Mouse (Mus musculus) heart, postnatal 0 days (tissue): ENCODE measurements at regions not wholly inside any gene's neighbourhood (a gene's known extent, or its start where the extent isn't known, plus 50 kb on each side); places are given as distances from the start of the nearest gene placed in this dataset.

Experiments
- CTCF ChIP-seq: IDR thresholded peaks from 2 replicates; pipeline ENCODE4 v1.5.1; 2016; ENCODE audit warnings: antibody characterized with exemption, control low read depth, low read depth
- EP300 ChIP-seq: IDR thresholded peaks from 2 replicates; pipeline ENCODE4 v1.6.1; 2016; ENCODE audit warnings: antibody characterized with exemption, low read depth

GRCm38 (mm10) chr13:72412656-72413055, 216.0 kb upstream of the Irx2 start:
- no peak for TF ChIP-seq CTCF
- TF ChIP-seq EP300 = no peak
